Mouse (Mus musculus): ENCODE data around the gene Tubg1. TPM values are rescaled to one million over a fixed set of nuclear protein-coding genes. Genes with fewer than 3 reads are reported as not detected.

Tubg1 gene
- total and polyA plus RNA-seq, 2 experiments from 2014 or later = 39.4 to 47.4 TPM

DNA sequence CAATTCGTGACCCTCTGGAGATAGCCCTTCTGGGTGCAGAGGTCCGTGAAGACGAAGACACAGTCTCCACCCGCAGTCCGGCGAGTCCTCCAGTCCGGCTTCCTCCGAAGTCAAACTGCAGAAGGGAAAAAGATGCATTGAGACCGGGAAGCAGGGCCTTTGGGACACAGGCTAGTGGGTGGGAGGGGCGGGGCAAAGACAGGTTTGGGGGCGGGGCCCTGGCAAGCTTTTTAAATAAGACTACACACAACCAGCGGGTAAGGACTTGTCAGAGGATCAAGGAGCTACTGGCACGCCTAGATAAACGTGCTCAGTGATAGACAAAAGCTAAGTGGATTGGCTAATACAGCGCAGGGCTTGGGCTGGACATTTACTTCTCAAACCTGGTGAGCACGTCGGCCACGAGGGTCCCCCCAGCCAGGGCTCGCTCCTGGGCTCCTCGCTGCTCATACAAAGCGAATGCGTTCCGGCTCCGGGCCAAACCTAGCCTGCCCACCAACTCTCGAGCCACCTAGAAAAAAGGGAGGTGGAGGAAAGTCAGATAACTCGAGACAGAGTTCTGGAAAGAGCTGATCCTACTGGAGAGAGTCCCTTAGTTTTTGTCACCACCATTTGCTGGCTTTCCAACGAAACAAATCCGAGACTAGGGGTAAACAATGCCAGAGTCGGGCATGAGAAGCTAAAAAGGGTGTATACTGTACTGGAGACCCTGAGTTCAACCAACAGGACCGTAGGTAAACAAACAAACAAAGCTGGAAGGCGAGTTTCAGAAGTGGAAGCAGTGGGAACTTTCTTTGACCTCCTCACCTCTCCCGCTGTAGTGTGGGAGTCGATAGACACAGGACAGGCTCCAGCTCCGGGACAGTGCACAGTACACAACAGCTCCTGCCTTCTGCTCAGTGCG, 45.2 kb downstream of the Tubg1 start:
- Histone ChIP-seq H3K4me3 (ENCODE audit: low read depth, low read length) (no peak overlapping the region), H3K4me1 (ENCODE audit: control insufficient read depth, insufficient read depth) (peaks cover 15% of the 10 kb centered on the region), H3K9me3 (replicated peaks; ENCODE audit: control insufficient read depth, low read length) (no peaks in the 10 kb centered on the region), H3K36me3 (replicated peaks; ENCODE audit: control insufficient read depth, insufficient read depth, low read length) (peaks cover 70% of the 10 kb centered on the region), H3K27me3 (ENCODE audit: control insufficient read depth, insufficient read depth, low read length) (no peaks in the 10 kb centered on the region), H3K4me2 (ENCODE audit: low read depth, low read length) (no peak overlapping the region), H3K9ac (replicated peaks; ENCODE audit: low read depth, low read length) (no peak overlapping the region), H3K27ac (ENCODE audit: low read depth) (no peak overlapping the region)
- no peak for ATAC-seq (ENCODE audit: insufficient read depth, low read depth)
- WGBS = 63% methylated on average over 35 of the region's 35 CpGs
- no peak for DNase-seq (ENCODE audit: low spot score)
- TF ChIP-seq EP300 (IDR thresholded peaks at IDR 0.05; ENCODE audit: low read depth) (no peak), CTCF (IDR thresholded peaks at IDR 0.05; ENCODE audit: low read depth) (no peak)

DNA sequence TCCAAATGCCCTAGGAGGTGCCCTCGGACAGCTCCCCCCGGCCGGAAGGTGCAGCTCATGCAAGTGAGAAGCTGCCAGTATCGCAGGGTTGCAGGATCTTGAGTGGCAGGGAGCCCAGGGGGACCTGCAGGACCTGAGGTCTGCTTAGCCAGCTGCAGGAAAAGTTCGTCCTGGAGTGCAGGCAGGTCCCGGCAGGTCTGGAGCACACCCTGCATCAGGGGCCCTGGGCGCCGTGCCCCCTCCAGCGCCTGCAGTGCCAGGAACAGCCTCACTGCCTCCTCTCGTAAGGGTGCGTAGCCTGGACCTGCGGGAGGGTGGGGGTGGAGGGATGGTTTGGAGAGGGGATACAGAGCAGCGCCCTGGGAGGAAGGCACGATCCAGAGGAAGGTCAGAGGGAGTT, 46.6 kb downstream of the Tubg1 start:
- WGBS = 85% methylated on average over 14 of the region's 14 CpGs
- TF ChIP-seq CTCF (IDR thresholded peaks at IDR 0.05; ENCODE audit: low read depth) (no peak), EP300 (IDR thresholded peaks at IDR 0.05; ENCODE audit: low read depth) (no peak)
- Histone ChIP-seq H3K4me3 (ENCODE audit: low read depth, low read length) (no peak overlapping the region), H3K9ac (replicated peaks; ENCODE audit: low read depth, low read length) (no peak overlapping the region), H3K27me3 (ENCODE audit: control insufficient read depth, insufficient read depth, low read length) (no peaks in the 10 kb centered on the region), H3K9me3 (replicated peaks; ENCODE audit: control insufficient read depth, low read length) (no peaks in the 10 kb centered on the region), H3K4me1 (ENCODE audit: control insufficient read depth, insufficient read depth) (peaks cover 15% of the 10 kb centered on the region), H3K36me3 (replicated peaks; ENCODE audit: control insufficient read depth, insufficient read depth, low read length) (peaks cover 67% of the 10 kb centered on the region), H3K27ac (ENCODE audit: low read depth) (no peak overlapping the region), H3K4me2 (ENCODE audit: low read depth, low read length) (no peak overlapping the region)
- DNase-seq (ENCODE audit: low spot score) = no peak
- ATAC-seq (ENCODE audit: insufficient read depth, low read depth) = no peak

- TF ChIP-seq CTCF (IDR thresholded peaks at IDR 0.05; ENCODE audit: low read depth) (no peak), EP300 (IDR thresholded peaks at IDR 0.05; ENCODE audit: low read depth) (no peak)
- 81% methylated on average over 19 of the region's 19 CpGs for WGBS
- peaks cover 57% of the 10 kb centered on the region for H3K36me3 ChIP-seq (replicated peaks; ENCODE audit: control insufficient read depth, insufficient read depth, low read length)
Measured at GRCm38 (mm10) chr11:101167211-101167962, 47.6 kb downstream of the Tubg1 start.

GRCm38 (mm10) chr11:101167963-101168300, 48.2 kb downstream of the Tubg1 start:
- H3K9me3 ChIP-seq (replicated peaks; ENCODE audit: control insufficient read depth, low read length) = no peaks in the 10 kb centered on the region
- no peak overlapping the region for H3K9ac ChIP-seq (replicated peaks; ENCODE audit: low read depth, low read length)
- no peak for DNase-seq (ENCODE audit: low spot score)
- TF ChIP-seq EP300 (IDR thresholded peaks at IDR 0.05; ENCODE audit: low read depth) (no peak), CTCF (IDR thresholded peaks at IDR 0.05; ENCODE audit: low read depth) (no peak)
- no peaks in the 10 kb centered on the region for H3K27me3 ChIP-seq (ENCODE audit: control insufficient read depth, insufficient read depth, low read length)
- H3K4me3 ChIP-seq (ENCODE audit: low read depth, low read length) = no peak overlapping the region
- H3K4me2 ChIP-seq (ENCODE audit: low read depth, low read length) = no peak overlapping the region
- ATAC-seq (ENCODE audit: insufficient read depth, low read depth) = no peak
- H3K36me3 ChIP-seq (replicated peaks; ENCODE audit: control insufficient read depth, insufficient read depth, low read length) = peaks cover 51% of the 10 kb centered on the region
- no peak overlapping the region for H3K27ac ChIP-seq (ENCODE audit: low read depth)
- 67% methylated on average over 8 of the region's 8 CpGs for WGBS
- H3K4me1 ChIP-seq (ENCODE audit: control insufficient read depth, insufficient read depth) = peaks cover 17% of the 10 kb centered on the region

More at GRCm38 (mm10) chr11:101167211-101167962, 47.6 kb downstream of the Tubg1 start:
- no peak overlapping the region for H3K9ac ChIP-seq (replicated peaks; ENCODE audit: low read depth, low read length)
- no peaks in the 10 kb centered on the region for H3K9me3 ChIP-seq (replicated peaks; ENCODE audit: control insufficient read depth, low read length)
- ATAC-seq (ENCODE audit: insufficient read depth, low read depth) (no peak), DNase-seq (ENCODE audit: low spot score) (no peak)
- no peaks in the 10 kb centered on the region for H3K27me3 ChIP-seq (ENCODE audit: control insufficient read depth, insufficient read depth, low read length)
- H3K4me3 ChIP-seq (ENCODE audit: low read depth, low read length) = no peak overlapping the region
- no peak overlapping the region for H3K27ac ChIP-seq (ENCODE audit: low read depth)
- no peak overlapping the region for H3K4me2 ChIP-seq (ENCODE audit: low read depth, low read length)
- peaks cover 15% of the 10 kb centered on the region for H3K4me1 ChIP-seq (ENCODE audit: control insufficient read depth, insufficient read depth)

DNA sequence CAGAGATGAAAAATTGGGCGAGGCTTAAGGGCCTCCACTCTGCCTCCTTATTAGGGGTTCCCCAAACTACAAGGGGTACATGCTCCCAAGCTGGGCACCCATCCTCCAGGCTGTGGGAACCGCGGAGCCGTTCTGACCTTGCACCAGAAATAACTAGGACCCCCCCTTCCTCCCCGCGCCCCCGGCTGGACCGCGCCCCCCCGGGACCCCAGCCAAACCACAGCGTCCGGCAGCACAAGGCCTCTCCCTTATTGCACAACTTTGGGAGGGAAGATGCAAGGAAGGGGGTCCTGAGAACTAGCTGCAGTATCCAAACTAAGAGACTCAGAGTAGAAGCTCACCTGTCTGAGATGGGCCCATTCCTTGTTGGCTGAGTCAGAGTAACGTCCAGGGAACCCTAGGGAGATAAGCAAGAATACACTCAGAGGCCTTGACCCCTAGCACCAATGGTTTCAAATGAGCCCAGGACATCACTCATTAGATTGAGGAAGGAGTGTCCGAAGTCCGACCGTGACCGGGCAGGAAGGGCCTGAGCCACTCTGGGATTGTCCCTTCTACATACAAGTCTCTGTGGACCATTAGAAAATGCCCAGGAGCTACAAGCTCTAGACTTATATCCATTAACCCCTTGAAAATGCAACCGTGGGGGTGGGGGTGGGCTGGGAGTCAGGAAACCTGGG, 48.7 kb downstream of the Tubg1 start:
- H3K9me3 ChIP-seq (replicated peaks; ENCODE audit: control insufficient read depth, low read length) = no peaks in the 10 kb centered on the region
- DNase-seq (ENCODE audit: low spot score) = no peak
- H3K27ac ChIP-seq (ENCODE audit: low read depth) = no peak overlapping the region
- TF ChIP-seq EP300 (IDR thresholded peaks at IDR 0.05; ENCODE audit: low read depth) (no peak), CTCF (IDR thresholded peaks at IDR 0.05; ENCODE audit: low read depth) (no peak)
- no peak for ATAC-seq (ENCODE audit: insufficient read depth, low read depth)
- peak overlapping the region; percentile 86 for H3K4me2 ChIP-seq (ENCODE audit: low read depth, low read length)
- H3K9ac ChIP-seq (replicated peaks; ENCODE audit: low read depth, low read length) = no peak overlapping the region
- 71% methylated on average over 18 of the region's 18 CpGs for WGBS
- no peaks in the 10 kb centered on the region for H3K27me3 ChIP-seq (ENCODE audit: control insufficient read depth, insufficient read depth, low read length)
- H3K4me1 ChIP-seq (ENCODE audit: control insufficient read depth, insufficient read depth) = peaks cover 22% of the 10 kb centered on the region
- peaks cover 46% of the 10 kb centered on the region for H3K36me3 ChIP-seq (replicated peaks; ENCODE audit: control insufficient read depth, insufficient read depth, low read length)
- peak overlapping the region; percentile 80 for H3K4me3 ChIP-seq (ENCODE audit: low read depth, low read length)

Data from heart, postnatal 0 days (tissue).